Mouse (Mus musculus) heart, adult 2 months (tissue): Measurements from ENCODE around the gene Kirrel3.

Source experiments
- CTCF ChIP-seq: fragments of 200-600 bp; IDR thresholded peaks from 2 replicates; pipeline ENCODE4 v1.8.1; 2022; ENCODE audit warnings: antibody characterized with exemption, mild to moderate bottlenecking, moderate library complexity
- EP300 ChIP-seq: fragments of 200-500 bp; IDR thresholded peaks from 2 replicates; pipeline ENCODE4 v1.6.1; 2011; ENCODE audit warnings: low read depth, low read length, control low read depth; ENCODE audit not compliant: insufficient read depth

DNA sequence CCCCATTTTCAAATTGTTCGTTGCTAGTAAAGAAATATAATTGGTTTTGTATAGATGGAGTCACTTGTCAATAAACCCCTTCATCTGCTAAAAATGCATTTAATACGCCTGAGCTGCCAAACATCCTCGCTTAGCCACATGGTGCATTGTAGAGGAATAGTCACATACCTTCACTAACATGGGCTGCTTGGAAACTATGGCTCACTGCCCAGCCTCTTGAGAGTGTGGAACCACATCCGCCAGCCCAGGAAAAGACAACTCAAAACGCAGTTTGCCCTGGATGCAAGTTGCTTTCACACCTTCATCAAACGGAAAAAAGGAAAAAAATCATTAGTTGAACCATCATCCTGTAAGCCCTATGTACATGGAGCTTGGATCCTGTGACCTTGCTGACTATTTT lies 472.0 kb downstream of the Kirrel3 start:
- TF ChIP-seq CTCF: no peak
- TF ChIP-seq EP300: no peak
